Mouse (Mus musculus): ENCODE data around the gene Itga11. TPM values are rescaled to one million over a fixed set of nuclear protein-coding genes. Genes with fewer than 3 reads are reported as not detected.

Gene Itga11
- polyA plus RNA-seq, 1 experiment from 2014 or later: 4.5 TPM

GRCm38 (mm10) chr9:62684311-62684710 lies 6.7 kb downstream of the Itga11 start:
- no peak overlapping the region for H3K27ac ChIP-seq
- no peak for ATAC-seq (ENCODE audit: insufficient number of reproducible peaks, insufficient read depth, low FRiP score, low TSS enrichment, low read depth)
- H3K9me3 ChIP-seq: no peaks in the 10 kb centered on the region
- 81% methylated on average over 7 of the region's 7 CpGs for WGBS
- no peak overlapping the region for H3K9ac ChIP-seq (replicated peaks)
- peaks cover 4% of the 10 kb centered on the region for H3K4me1 ChIP-seq (replicated peaks)
- H3K4me3 ChIP-seq (replicated peaks): no peak overlapping the region
- no peaks in the 10 kb centered on the region for H3K36me3 ChIP-seq
- peaks cover 2% of the 10 kb centered on the region for H3K27me3 ChIP-seq
- H3K4me2 ChIP-seq: no peak overlapping the region

- H3K27me3 ChIP-seq: no peaks in the 10 kb centered on the region; the same call in 1 of the 2 replicates
Measured at GRCm38 (mm10) chr9:62689748-62690147, 12.1 kb downstream of the Itga11 start.

GRCm38 (mm10) chr9:62694054-62694453 lies 16.4 kb downstream of the Itga11 start:
- no peak overlapping the region for H3K9ac ChIP-seq (replicated peaks)
- 92% methylated on average over 5 of the region's 5 CpGs for whole genome bisulfite sequencing
- H3K4me1 ChIP-seq (replicated peaks): peaks cover 12% of the 10 kb centered on the region
- no peak overlapping the region for H3K27ac ChIP-seq
- no peak overlapping the region for H3K4me3 ChIP-seq (replicated peaks)
- peaks cover 9% of the 10 kb centered on the region; the same call in 1 of the 2 replicates for H3K36me3 ChIP-seq
- H3K9me3 ChIP-seq: no peaks in the 10 kb centered on the region
- ATAC-seq (ENCODE audit: insufficient number of reproducible peaks, insufficient read depth, low FRiP score, low TSS enrichment, low read depth): no peak
- H3K4me2 ChIP-seq: no peak overlapping the region
- no peaks in the 10 kb centered on the region for H3K27me3 ChIP-seq

More at GRCm38 (mm10) chr9:62689748-62690147, 12.1 kb downstream of the Itga11 start:
- H3K9ac ChIP-seq (replicated peaks): no peak overlapping the region
- no peak overlapping the region for H3K27ac ChIP-seq
- no peaks in the 10 kb centered on the region for H3K9me3 ChIP-seq
- ATAC-seq (ENCODE audit: insufficient number of reproducible peaks, insufficient read depth, low FRiP score, low TSS enrichment, low read depth): no peak
- WGBS: 91% methylated on average over 10 of the region's 10 CpGs
- no peak overlapping the region for H3K4me3 ChIP-seq (replicated peaks)
- H3K4me1 ChIP-seq (replicated peaks): 0 out of 2 replicates have a peak, but pooled peaks cover 5% of the 10 kb centered on the region
- no peak overlapping the region for H3K4me2 ChIP-seq
- peaks cover under 1% of the 10 kb centered on the region; the same call in 1 of the 2 replicates for H3K36me3 ChIP-seq

- Histone ChIP-seq H3K4me2 (no peak overlapping the region), H3K27me3 (no peaks in the 10 kb centered on the region), H3K4me1 (replicated peaks) (peaks cover 12% of the 10 kb centered on the region), H3K9ac (replicated peaks) (no peak overlapping the region), H3K9me3 (no peaks in the 10 kb centered on the region), H3K36me3 (peaks cover 9% of the 10 kb centered on the region; the same call in 1 of the 2 replicates), H3K27ac (no peak overlapping the region), H3K4me3 (replicated peaks) (no peak overlapping the region)
- WGBS: 76% methylated on average over 9 of the region's 9 CpGs
- ATAC-seq (ENCODE audit: insufficient number of reproducible peaks, insufficient read depth, low FRiP score, low TSS enrichment, low read depth): no peak
Measured at GRCm38 (mm10) chr9:62695210-62695609, 17.6 kb downstream of the Itga11 start.

- Histone ChIP-seq H3K9ac (replicated peaks) (no peak overlapping the region), H3K36me3 (peaks cover 9% of the 10 kb centered on the region; the same call in 1 of the 2 replicates), H3K27me3 (no peaks in the 10 kb centered on the region), H3K4me3 (replicated peaks) (no peak overlapping the region), H3K4me2 (no peak overlapping the region), H3K27ac (no peak overlapping the region), H3K4me1 (replicated peaks) (peaks cover 12% of the 10 kb centered on the region), H3K9me3 (no peaks in the 10 kb centered on the region)
- WGBS: 92% methylated on average over 4 of the region's 4 CpGs
- no peak for ATAC-seq (ENCODE audit: insufficient number of reproducible peaks, insufficient read depth, low FRiP score, low TSS enrichment, low read depth)
Measured at GRCm38 (mm10) chr9:62696799-62697198, 19.2 kb downstream of the Itga11 start.

- Histone ChIP-seq H3K4me3 (replicated peaks) (no peak overlapping the region), H3K4me1 (replicated peaks) (peaks cover 25% of the 10 kb centered on the region), H3K9me3 (no peaks in the 10 kb centered on the region), H3K27ac (no peak overlapping the region), H3K36me3 (no peaks in the 10 kb centered on the region), H3K4me2 (no peak overlapping the region), H3K27me3 (no peaks in the 10 kb centered on the region), H3K9ac (replicated peaks) (no peak overlapping the region)
- no peak for ATAC-seq (ENCODE audit: insufficient number of reproducible peaks, insufficient read depth, low FRiP score, low TSS enrichment, low read depth)
- WGBS: 76% methylated on average over 4 of the region's 4 CpGs
Measured at GRCm38 (mm10) chr9:62707267-62707666, 29.6 kb downstream of the Itga11 start.

GRCm38 (mm10) chr9:62707870-62708269 lies 30.2 kb downstream of the Itga11 start:
- 15% methylated on average over 6 of the region's 6 CpGs for WGBS
- H3K4me2 ChIP-seq: no peak overlapping the region
- no peaks in the 10 kb centered on the region for H3K36me3 ChIP-seq
- no peaks in the 10 kb centered on the region for H3K9me3 ChIP-seq
- H3K27ac ChIP-seq: peak overlapping the region; percentile 53; the same call in 1 of the 2 replicates
- no peaks in the 10 kb centered on the region for H3K27me3 ChIP-seq
- ATAC-seq (ENCODE audit: insufficient number of reproducible peaks, insufficient read depth, low FRiP score, low TSS enrichment, low read depth): no peak
- H3K9ac ChIP-seq (replicated peaks): no peak overlapping the region
- no peak overlapping the region for H3K4me3 ChIP-seq (replicated peaks)
- peaks cover 25% of the 10 kb centered on the region for H3K4me1 ChIP-seq (replicated peaks)

- ATAC-seq (ENCODE audit: insufficient number of reproducible peaks, insufficient read depth, low FRiP score, low TSS enrichment, low read depth): no peak
- 87% methylated on average over 5 of the region's 5 CpGs for WGBS
- H3K9me3 ChIP-seq: peaks cover 6% of the 10 kb centered on the region; the same call in 1 of the 2 replicates
- H3K4me3 ChIP-seq (replicated peaks): no peak overlapping the region
- no peak overlapping the region for H3K4me2 ChIP-seq
- H3K36me3 ChIP-seq: no peaks in the 10 kb centered on the region
- H3K27me3 ChIP-seq: no peaks in the 10 kb centered on the region
- no peak overlapping the region for H3K27ac ChIP-seq
- peaks cover 25% of the 10 kb centered on the region for H3K4me1 ChIP-seq (replicated peaks)
- no peak overlapping the region for H3K9ac ChIP-seq (replicated peaks)
Measured at GRCm38 (mm10) chr9:62709983-62710382, 32.4 kb downstream of the Itga11 start.

GRCm38 (mm10) chr9:62712374-62712773 lies 34.7 kb downstream of the Itga11 start:
- Histone ChIP-seq H3K4me2 (no peak overlapping the region), H3K4me3 (replicated peaks) (no peak overlapping the region), H3K4me1 (replicated peaks) (peaks cover 23% of the 10 kb centered on the region), H3K9me3 (peaks cover 6% of the 10 kb centered on the region; the same call in 1 of the 2 replicates), H3K27ac (no peak overlapping the region), H3K9ac (replicated peaks) (no peak overlapping the region), H3K27me3 (0 out of 2 replicates have a peak, but pooled peaks cover 1% of the 10 kb centered on the region), H3K36me3 (no peaks in the 10 kb centered on the region)
- no peak for ATAC-seq (ENCODE audit: insufficient number of reproducible peaks, insufficient read depth, low FRiP score, low TSS enrichment, low read depth)
- WGBS: 82% methylated on average over 6 of the region's 6 CpGs

- H3K4me3 ChIP-seq (replicated peaks): no peak overlapping the region
- H3K9ac ChIP-seq (replicated peaks): no peak overlapping the region
- no peak overlapping the region for H3K27ac ChIP-seq
- 86% methylated on average over 8 of the region's 8 CpGs for WGBS
- H3K36me3 ChIP-seq: no peaks in the 10 kb centered on the region
- H3K4me2 ChIP-seq: no peak overlapping the region
- ATAC-seq (ENCODE audit: insufficient number of reproducible peaks, insufficient read depth, low FRiP score, low TSS enrichment, low read depth): no peak
- peaks cover 6% of the 10 kb centered on the region; the same call in 1 of the 2 replicates for H3K9me3 ChIP-seq
- H3K27me3 ChIP-seq: 0 out of 2 replicates have a peak, but pooled peaks cover 3% of the 10 kb centered on the region
- H3K4me1 ChIP-seq (replicated peaks): peaks cover 23% of the 10 kb centered on the region
Measured at GRCm38 (mm10) chr9:62713040-62713439, 35.4 kb downstream of the Itga11 start.

- Histone ChIP-seq H3K4me3 (replicated peaks) (no peak overlapping the region), H3K27ac (no peak overlapping the region), H3K36me3 (no peaks in the 10 kb centered on the region), H3K4me1 (replicated peaks) (peaks cover 19% of the 10 kb centered on the region), H3K9me3 (peaks cover 6% of the 10 kb centered on the region; the same call in 1 of the 2 replicates), H3K9ac (replicated peaks) (no peak overlapping the region), H3K27me3 (0 out of 2 replicates have a peak, but pooled peaks cover 3% of the 10 kb centered on the region), H3K4me2 (no peak overlapping the region)
- 42% methylated on average over 3 of the region's 3 CpGs for WGBS
- ATAC-seq (ENCODE audit: insufficient number of reproducible peaks, insufficient read depth, low FRiP score, low TSS enrichment, low read depth): no peak
Measured at GRCm38 (mm10) chr9:62714336-62714735, 36.7 kb downstream of the Itga11 start.

- Histone ChIP-seq H3K27me3 (0 out of 2 replicates have a peak, but pooled peaks cover 3% of the 10 kb centered on the region), H3K27ac (peak overlapping the region; percentile 57), H3K4me3 (replicated peaks) (no peak overlapping the region), H3K9me3 (peaks cover 6% of the 10 kb centered on the region; the same call in 1 of the 2 replicates), H3K9ac (replicated peaks) (no peak overlapping the region), H3K4me2 (peak overlapping the region; percentile 9; the same call in 1 of the 2 replicates), H3K4me1 (replicated peaks) (peaks cover 44% of the 10 kb centered on the region), H3K36me3 (no peaks in the 10 kb centered on the region)
- ATAC-seq (ENCODE audit: insufficient number of reproducible peaks, insufficient read depth, low FRiP score, low TSS enrichment, low read depth): no peak
- 28% methylated on average over 8 of the region's 8 CpGs for WGBS
Measured at GRCm38 (mm10) chr9:62717982-62718381, 40.4 kb downstream of the Itga11 start.

All from limb, embryonic 12.5 days (tissue).